Mouse (Mus musculus): ENCODE measurements around the gene Prrc2c. TPM values are rescaled to one million over a fixed set of nuclear protein-coding genes. Genes with fewer than 3 reads are reported as not detected.

The Prrc2c gene
- total RNA-seq, 2 experiments from 2014 or later: 121 to 153 TPM

Small RNA genes within 50 kb of the gene (microRNA-seq; reads per million reads assigned to microRNA genes)
- gene Gm27616: not detected

Other genes with a start within 250 kb of the Prrc2c start
- 10 to 100 TPM; 13.1 to 13.5 TPM for gene Mettl13, start 192.0 kb downstream of the Prrc2c start, total RNA-seq (2021)
- 10 to 100 TPM; 28.2 to 36.7 TPM for gene Vamp4, start 170.0 kb downstream of the Prrc2c start, total RNA-seq (2021)
- 1 to 10 TPM in 1 of 2 experiments, under 1 TPM in 1; 0.69 to 1.5 TPM for gene Myoc, start 101.4 kb downstream of the Prrc2c start, total RNA-seq (2021)
- not detected for gene Myocos, start 82.3 kb downstream of the Prrc2c start, total RNA-seq (2021)
- 1 to 10 TPM; 2.2 to 4.0 TPM for gene Fmo4, start 73.4 kb upstream of the Prrc2c start, total RNA-seq (2021)
- gene Fmo1, start 126.1 kb upstream of the Prrc2c start, total RNA-seq (2021): 100 to 1,000 TPM; 192 to 215 TPM
- 10 to 100 TPM; 24.5 to 45.3 TPM for gene Fmo2, start 158.2 kb upstream of the Prrc2c start, total RNA-seq (2021)
- gene Fmo6, start 197.0 kb upstream of the Prrc2c start, total RNA-seq (2021): not detected
- 1 to 10 TPM; 1.5 to 1.6 TPM for gene Fmo3, start 244.0 kb upstream of the Prrc2c start, total RNA-seq (2021)